Comparison of ENCODE assay signal across 8 mouse cellular contexts in the genomic region with DNA sequence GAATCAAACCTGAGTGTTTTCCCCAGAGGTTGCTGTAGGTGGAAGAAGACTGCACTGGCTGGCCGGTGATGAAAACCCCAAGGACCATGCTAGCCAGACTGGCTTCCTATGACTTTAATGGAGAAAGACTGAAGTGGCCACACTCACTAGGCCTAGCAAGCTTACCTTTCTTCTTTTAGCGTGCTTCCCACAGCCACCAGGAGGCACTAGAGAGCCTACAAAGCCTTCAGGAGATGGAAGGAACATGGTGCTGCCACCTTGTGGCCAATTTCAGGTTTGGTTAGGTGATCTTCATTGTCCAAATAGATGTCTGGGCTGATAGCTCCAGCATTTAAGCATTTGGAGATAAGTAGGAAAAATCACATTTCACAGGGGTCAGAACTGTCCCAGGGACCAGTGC. TPM values are rescaled to one million over a fixed set of nuclear protein-coding genes. Genes with fewer than 3 reads are reported as not detected.
DNase-seq lines count a peak whose midpoint lies in the region; ATAC-seq and TF ChIP-seq lines count a peak whose summit lies in the region.
"Had no signal": no experiment of that assay in that cellular context is flagged by ENCODE, and none has a peak within 500 bp of the region (broad histone marks: within the 10 kb centered on the region; RNA-seq: fewer than 3 reads in every experiment).

No protein-coding gene starts in this region.

- H3K4me2 ChIP-seq in hindbrain, embryonic 16.5 days (ENCODE audit: low read length), result no peak overlapping the region
- no peak overlapping the region for H3K4me2 ChIP-seq in midbrain, embryonic 14.5 days (ENCODE audit: low read length)
- H3K4me2 ChIP-seq: stomach, embryonic 15.5 days had no signal

- peaks cover 16% of the 10 kb centered on the region; the same call in 1 of the 2 replicates for H3K36me3 ChIP-seq in hindbrain, embryonic 16.5 days (ENCODE audit: control insufficient read depth, insufficient read depth, low read length)
- H3K36me3 ChIP-seq in midbrain, embryonic 14.5 days (ENCODE audit: control insufficient read depth, insufficient read depth, low read length), result peaks cover 35% of the 10 kb centered on the region
- H3K36me3 ChIP-seq in small intestine, adult 2 months (ENCODE audit: control insufficient read depth, insufficient read depth, low read length), result peaks cover 26% of the 10 kb centered on the region

- H3K4me1 ChIP-seq in hindbrain, embryonic 16.5 days (ENCODE audit: control insufficient read depth, insufficient read depth, low read depth, low read length), result no peaks in the 10 kb centered on the region
- no peaks in the 10 kb centered on the region for H3K4me1 ChIP-seq in midbrain, embryonic 14.5 days (ENCODE audit: control insufficient read depth, insufficient read depth, low read length)
- H3K4me1 ChIP-seq in small intestine, adult 2 months (ENCODE audit: control insufficient read depth, insufficient read depth, insufficient read length, low read length), result peaks cover 9% of the 10 kb centered on the region

- peak; percentile 99; the same call in 1 of the 2 replicates for TF ChIP-seq CTCF in small intestine, adult 2 months (IDR thresholded peaks at IDR 0.05; ENCODE audit: extremely low read depth, insufficient read length, insufficient replicate concordance, low read depth, low read length)

- no peak for TF ChIP-seq POLR2A in small intestine, adult 2 months (IDR thresholded peaks at IDR 0.05; ENCODE audit: low read depth, low read length)

- H3K27me3 ChIP-seq in hindbrain, embryonic 16.5 days (replicated peaks; ENCODE audit: control insufficient read depth, insufficient read depth, low read length), result no peaks in the 10 kb centered on the region
- no peaks in the 10 kb centered on the region for H3K27me3 ChIP-seq in midbrain, embryonic 14.5 days (ENCODE audit: control insufficient read depth, insufficient read depth, low read length)
- H3K27me3 ChIP-seq in small intestine, adult 2 months (ENCODE audit: control insufficient read depth, insufficient read depth, low read length), result no peaks in the 10 kb centered on the region
- H3K27me3 ChIP-seq: stomach, embryonic 15.5 days had no signal

- WGBS in hindbrain, embryonic 16.5 days, result 16% methylated on average over 2 of the region's 2 CpGs
- WGBS in midbrain, embryonic 14.5 days, result 19% methylated on average over 2 of the region's 2 CpGs
- 18% methylated on average over 2 of the region's 2 CpGs for WGBS in small intestine, adult 2 months

- DNase-seq in adipocyte (ENCODE audit: low spot score), result peak; percentile 100
- peak; percentile 98 to 99 for DNase-seq in cerebellum, postnatal 14 days
- DNase-seq in frontal cortex, postnatal 14 days (ENCODE audit: low spot score in 2 of 2), result peak; percentile 83 to 90
- DNase-seq in left cerebral cortex, postnatal 10 days (ENCODE audit: extremely low spot score in 1 of 2, low spot score in 2 of 2), result peak; percentile 91 to 93
- DNase-seq in midbrain, embryonic 14.5 days, result peak; percentile 98

- no peak overlapping the region for H3K4me3 ChIP-seq in hindbrain, embryonic 16.5 days (ENCODE audit: low read length)
- no peak overlapping the region for H3K4me3 ChIP-seq in midbrain, embryonic 14.5 days (replicated peaks; ENCODE audit: low read depth, low read length)
- no peak overlapping the region for H3K4me3 ChIP-seq in small intestine, adult 2 months (ENCODE audit: low read depth, low read length)
- H3K4me3 ChIP-seq: stomach, embryonic 15.5 days had no signal

- H3K9me3 ChIP-seq in hindbrain, embryonic 16.5 days (ENCODE audit: control insufficient read depth, low read length), result no peaks in the 10 kb centered on the region
- H3K9me3 ChIP-seq in midbrain, embryonic 14.5 days (ENCODE audit: control insufficient read depth, low read length), result no peaks in the 10 kb centered on the region
- H3K9me3 ChIP-seq: stomach, embryonic 15.5 days had no signal

- H3K9ac ChIP-seq in hindbrain, embryonic 16.5 days (ENCODE audit: low read depth, low read length), result no peak overlapping the region
- H3K9ac ChIP-seq in midbrain, embryonic 14.5 days (replicated peaks; ENCODE audit: low read length), result no peak overlapping the region
- H3K9ac ChIP-seq: stomach, embryonic 15.5 days had no signal

- ATAC-seq in hindbrain, embryonic 16.5 days, result peak; percentile 35
- ATAC-seq in midbrain, embryonic 14.5 days (ENCODE audit: low FRiP score, low TSS enrichment), result no peak; the same call in 1 of the 2 replicates

- intact Hi-C loops in left cerebral cortex, postnatal 10 days (cut with DNase I), result loop anchor here (2.0 kb wide), 1 partner anchor 82 kb away; no protein-coding TSS in a partner anchor

- H3K27ac ChIP-seq in hindbrain, embryonic 16.5 days (ENCODE audit: low read depth, low read length), result no peak overlapping the region; the same call in 1 of the 2 replicates
- no peak overlapping the region for H3K27ac ChIP-seq in midbrain, embryonic 14.5 days (replicated peaks; ENCODE audit: low read depth, low read length)
- H3K27ac ChIP-seq in small intestine, adult 2 months (ENCODE audit: insufficient read depth, low read depth, low read length), result no peak overlapping the region
- H3K27ac ChIP-seq: stomach, embryonic 15.5 days had no signal

RNA-seq across cellular contexts. Expression of gene Ptges2, which starts 9.0 kb away (rescaled TPM):
- 56.4 and 59.8 TPM in 2 replicates for polyA plus RNA-seq in hindbrain, embryonic 16.5 days (2015; fragmentation: Nextera tagmentation; extraction: Ambion mirVana)
- total RNA-seq in left cerebral cortex, postnatal 10 days (2021), result 10 to 100 TPM; 46.5 to 46.9 TPM
- 46.2 and 64.4 TPM in 2 replicates for polyA plus RNA-seq in midbrain, embryonic 14.5 days (2014; fragmentation: Nextera tagmentation; extraction: Ambion mirVana)
- polyA plus RNA-seq in small intestine, adult 2 months (2012; rRNA removed), result 22.3 and 32.6 TPM in 2 replicates

RNA-seq across cellular contexts. Expression of gene Lcn2, which starts 16.6 kb away (rescaled TPM):
- polyA plus RNA-seq in hindbrain, embryonic 16.5 days (2015; fragmentation: Nextera tagmentation; extraction: Ambion mirVana), result 0.76 and 0.93 TPM in 2 replicates
- 1 to 10 TPM; 1.7 to 3.4 TPM for total RNA-seq in left cerebral cortex, postnatal 10 days (2021)
- not detected in 2 replicates for polyA plus RNA-seq in midbrain, embryonic 14.5 days (2014; fragmentation: Nextera tagmentation; extraction: Ambion mirVana)
- 5.5 and 5.8 TPM in 2 replicates for polyA plus RNA-seq in small intestine, adult 2 months (2012; rRNA removed)

RNA-seq across cellular contexts. Expression of gene 1110008P14Rik, which starts 22.9 kb away (rescaled TPM):
- polyA plus RNA-seq in hindbrain, embryonic 16.5 days (2015; fragmentation: Nextera tagmentation; extraction: Ambion mirVana), result 161 and 196 TPM in 2 replicates
- total RNA-seq in left cerebral cortex, postnatal 10 days (2021), result 100 to 1,000 TPM; 168 to 176 TPM
- 107 and 153 TPM in 2 replicates for polyA plus RNA-seq in midbrain, embryonic 14.5 days (2014; fragmentation: Nextera tagmentation; extraction: Ambion mirVana)
- 117 and 134 TPM in 2 replicates for polyA plus RNA-seq in small intestine, adult 2 months (2012; rRNA removed)

RNA-seq across cellular contexts. Expression of gene Naif1, which starts 45.6 kb away (rescaled TPM):
- polyA plus RNA-seq in hindbrain, embryonic 16.5 days (2015; fragmentation: Nextera tagmentation; extraction: Ambion mirVana), result 5.1 and 5.2 TPM in 2 replicates
- total RNA-seq in left cerebral cortex, postnatal 10 days (2021), result 1 to 10 TPM; 3.3 to 3.7 TPM
- 5.3 and 5.6 TPM in 2 replicates for polyA plus RNA-seq in midbrain, embryonic 14.5 days (2014; fragmentation: Nextera tagmentation; extraction: Ambion mirVana)
- polyA plus RNA-seq in small intestine, adult 2 months (2012; rRNA removed), result 2.4 and 4.4 TPM in 2 replicates

RNA-seq across cellular contexts. Expression of gene Slc25a25, which starts 46.6 kb away (rescaled TPM):
- polyA plus RNA-seq in hindbrain, embryonic 16.5 days (2015; fragmentation: Nextera tagmentation; extraction: Ambion mirVana), result 55.0 and 60.6 TPM in 2 replicates
- total RNA-seq in left cerebral cortex, postnatal 10 days (2021), result 10 to 100 TPM; 48.9 to 51.3 TPM
- polyA plus RNA-seq in midbrain, embryonic 14.5 days (2014; fragmentation: Nextera tagmentation; extraction: Ambion mirVana), result 36.3 and 41.5 TPM in 2 replicates
- 12.5 and 27.0 TPM in 2 replicates for polyA plus RNA-seq in small intestine, adult 2 months (2012; rRNA removed)
